12 mouse cellular contexts compared by ENCODE assay signal in the genomic region with DNA sequence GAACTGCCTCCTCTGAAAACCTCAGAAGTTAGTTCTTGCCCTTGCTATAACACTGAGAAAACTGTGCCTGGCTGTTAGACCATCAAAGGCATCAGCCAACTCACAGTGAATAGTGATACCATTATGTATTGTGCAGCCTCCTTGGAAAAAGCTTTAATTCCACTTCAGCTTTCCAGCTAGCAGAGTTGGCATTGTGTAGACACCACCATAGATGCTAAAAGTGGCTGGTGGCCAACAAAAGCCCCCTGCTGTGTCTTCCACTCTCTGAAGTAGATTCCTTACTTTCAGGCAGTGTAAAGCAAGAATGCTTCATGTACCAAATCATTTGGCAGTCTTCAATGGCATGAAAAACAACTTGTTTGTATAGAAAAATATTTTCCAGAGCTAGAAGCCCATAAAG.
DNase-seq lines count a peak whose midpoint lies in the region; ATAC-seq lines count a peak whose summit lies in the region.
"Had no signal": no experiment of that assay in that cellular context is flagged by ENCODE, and none has a peak within 500 bp of the region (broad histone marks: within the 10 kb centered on the region; RNA-seq: fewer than 3 reads in every experiment).

No protein-coding gene starts in this region.

- no peak overlapping the region for H3K9ac ChIP-seq in hindbrain, embryonic 15.5 days
- no peak overlapping the region for H3K9ac ChIP-seq in embryonic facial prominence, embryonic 14.5 days (ENCODE audit: low read depth, low read length)
- no peak overlapping the region for H3K9ac ChIP-seq in limb, embryonic 15.5 days
- H3K9ac ChIP-seq: liver, postnatal 0 days had no signal

- peak overlapping the region; percentile 68 for H3K27ac ChIP-seq in hindbrain, embryonic 15.5 days (replicated peaks)
- no peak overlapping the region for H3K27ac ChIP-seq in hindbrain, embryonic 10.5 days
- peak overlapping the region; percentile 74 for H3K27ac ChIP-seq in embryonic facial prominence, embryonic 14.5 days (replicated peaks; ENCODE audit: low read depth, low read length)
- H3K27ac ChIP-seq in limb, embryonic 15.5 days, result peak overlapping the region; percentile 40; the same call in 1 of the 2 replicates
- H3K27ac ChIP-seq: heart, embryonic 10.5 days had no signal

- ATAC-seq in hindbrain, embryonic 15.5 days (ENCODE audit: low FRiP score, low read depth), result peak; percentile 74
- ATAC-seq in embryonic facial prominence, embryonic 14.5 days (ENCODE audit: low read depth), result no peak; the same call in 1 of the 2 replicates
- ATAC-seq in limb, embryonic 15.5 days (ENCODE audit: insufficient number of reproducible peaks, low FRiP score, low TSS enrichment, low read depth), result peak; percentile 68
- ATAC-seq: liver, postnatal 0 days had no signal

- no peak for DNase-seq in hindbrain, embryonic 10.5 days (ENCODE audit: low spot score)
- DNase-seq in cerebellum, adult 18-20 months, result peak; percentile 52 to 54
- peak; percentile 78 for DNase-seq in embryonic facial prominence, embryonic 14.5 days (ENCODE audit: low spot score)
- DNase-seq in lung, postnatal 10 days, result no peak
- no peak for DNase-seq in adipocyte (ENCODE audit: low spot score)
- no peak for DNase-seq in ovary, adult 18-20 months (ENCODE audit: low spot score)
- DNase-seq: kidney, postnatal 10 days; liver, postnatal 0 days had no signal

- H3K4me3 ChIP-seq in hindbrain, embryonic 15.5 days, result no peak overlapping the region
- H3K4me3 ChIP-seq in hindbrain, embryonic 10.5 days, result no peak overlapping the region
- no peak overlapping the region for H3K4me3 ChIP-seq in embryonic facial prominence, embryonic 14.5 days (ENCODE audit: low read depth, low read length)
- no peak overlapping the region for H3K4me3 ChIP-seq in limb, embryonic 15.5 days
- H3K4me3 ChIP-seq: heart, embryonic 10.5 days; megakaryocyte, embryonic 14.5 days had no signal

- H3K4me1 ChIP-seq in hindbrain, embryonic 15.5 days (replicated peaks), result peaks cover 3% of the 10 kb centered on the region; the same call in 1 of the 2 replicates
- peaks cover 8% of the 10 kb centered on the region; the same call in 1 of the 2 replicates for H3K4me1 ChIP-seq in hindbrain, embryonic 10.5 days (replicated peaks)
- H3K4me1 ChIP-seq in embryonic facial prominence, embryonic 14.5 days (ENCODE audit: control insufficient read depth, insufficient read depth, low read length), result peaks cover 23% of the 10 kb centered on the region
- peaks cover 26% of the 10 kb centered on the region for H3K4me1 ChIP-seq in limb, embryonic 15.5 days
- H3K4me1 ChIP-seq: heart, embryonic 10.5 days had no signal

- H3K4me2 ChIP-seq in hindbrain, embryonic 15.5 days, result no peak overlapping the region
- H3K4me2 ChIP-seq in embryonic facial prominence, embryonic 14.5 days (ENCODE audit: low read depth, low read length), result no peak overlapping the region
- H3K4me2 ChIP-seq in limb, embryonic 15.5 days, result no peak overlapping the region; the same call in 1 of the 2 replicates

- H3K9me3 ChIP-seq in hindbrain, embryonic 15.5 days, result no peaks in the 10 kb centered on the region
- no peaks in the 10 kb centered on the region for H3K9me3 ChIP-seq in hindbrain, embryonic 10.5 days
- no peaks in the 10 kb centered on the region for H3K9me3 ChIP-seq in embryonic facial prominence, embryonic 14.5 days (ENCODE audit: control insufficient read depth, low read length)
- H3K9me3 ChIP-seq in limb, embryonic 15.5 days, result no peaks in the 10 kb centered on the region
- H3K9me3 ChIP-seq: heart, embryonic 10.5 days; megakaryocyte, embryonic 14.5 days had no signal

- no peaks in the 10 kb centered on the region for H3K36me3 ChIP-seq in hindbrain, embryonic 15.5 days
- H3K36me3 ChIP-seq in hindbrain, embryonic 10.5 days, result no peaks in the 10 kb centered on the region
- H3K36me3 ChIP-seq in embryonic facial prominence, embryonic 14.5 days (ENCODE audit: control insufficient read depth, insufficient read depth, low read length), result no peaks in the 10 kb centered on the region
- H3K36me3 ChIP-seq in limb, embryonic 15.5 days, result no peaks in the 10 kb centered on the region
- H3K36me3 ChIP-seq: heart, embryonic 10.5 days had no signal

- H3K27me3 ChIP-seq in hindbrain, embryonic 15.5 days, result no peaks in the 10 kb centered on the region
- no peaks in the 10 kb centered on the region for H3K27me3 ChIP-seq in hindbrain, embryonic 10.5 days (ENCODE audit: insufficient read depth, poor library complexity, severe bottlenecking)
- no peaks in the 10 kb centered on the region for H3K27me3 ChIP-seq in embryonic facial prominence, embryonic 14.5 days (replicated peaks; ENCODE audit: control insufficient read depth, insufficient read depth, low read length)
- no peaks in the 10 kb centered on the region for H3K27me3 ChIP-seq in limb, embryonic 15.5 days
- H3K27me3 ChIP-seq: megakaryocyte, embryonic 14.5 days had no signal

Comparison
In these comparisons a context has a peak if more than half of its experiments do, and no peak if none do; other contexts are left out.
1. DNase-seq: peak in cerebellum, adult 18-20 months (2 of 2) and embryonic facial prominence, embryonic 14.5 days (single experiment); none in hindbrain, embryonic 10.5 days (single experiment), lung, postnatal 10 days (single experiment), adipocyte (single experiment) and ovary, adult 18-20 months (single experiment).